Mouse (Mus musculus) liver, adult 2 months (tissue): ENCODE results near the gene Mcf2l.

ENCODE experiments used
- CTCF ChIP-seq: fragments of 200-500 bp; IDR thresholded peaks from 2 replicates; pipeline ENCODE4 v1.5.1; 2011; ENCODE audit warnings: low read depth, low read length, control low read depth
- POLR2A ChIP-seq: fragments of 200-500 bp; IDR thresholded peaks from 2 replicates; pipeline ENCODE4 v1.6.1; 2011; ENCODE audit warnings: low read length, control low read depth; ENCODE audit not compliant: insufficient read depth; ENCODE audit errors: extremely low read depth

GRCm38 (mm10) chr8:12856038-12856437, 17.6 kb upstream of the Mcf2l start:
- TF ChIP-seq CTCF: no peak
- no peak for TF ChIP-seq POLR2A
